Mouse (Mus musculus): ENCODE results near the gene Yif1b. TPM values are rescaled to one million over a fixed set of nuclear protein-coding genes. Genes with fewer than 3 reads are reported as not detected.

Gene Yif1b
- polyA plus RNA-seq, 1 experiment from 2014 or later: 51.2 TPM

- H3K4me3 ChIP-seq (replicated peaks): peak overlapping the region; percentile 65
- H3K36me3 ChIP-seq: no peaks in the 10 kb centered on the region
- H3K4me2 ChIP-seq: peak overlapping the region; percentile 88
- no peaks in the 10 kb centered on the region for H3K9me3 ChIP-seq (replicated peaks)
- H3K27me3 ChIP-seq: peaks cover 28% of the 10 kb centered on the region
- H3K27ac ChIP-seq: no peak overlapping the region
- DNase-seq (no peak), ATAC-seq (ENCODE audit: low read depth) (peak; percentile 19; the same call in 1 of the 2 replicates)
- 14% methylated on average over 21 of the region's 21 CpGs for WGBS (ENCODE audit: insufficient replicate concordance)
- peaks cover 29% of the 10 kb centered on the region for H3K4me1 ChIP-seq (replicated peaks)
- peak overlapping the region; percentile 53 for H3K9ac ChIP-seq
These were observed 44.0 kb downstream of the Yif1b start for GRCm38 (mm10) chr7:29282074-29282554.

DNA sequence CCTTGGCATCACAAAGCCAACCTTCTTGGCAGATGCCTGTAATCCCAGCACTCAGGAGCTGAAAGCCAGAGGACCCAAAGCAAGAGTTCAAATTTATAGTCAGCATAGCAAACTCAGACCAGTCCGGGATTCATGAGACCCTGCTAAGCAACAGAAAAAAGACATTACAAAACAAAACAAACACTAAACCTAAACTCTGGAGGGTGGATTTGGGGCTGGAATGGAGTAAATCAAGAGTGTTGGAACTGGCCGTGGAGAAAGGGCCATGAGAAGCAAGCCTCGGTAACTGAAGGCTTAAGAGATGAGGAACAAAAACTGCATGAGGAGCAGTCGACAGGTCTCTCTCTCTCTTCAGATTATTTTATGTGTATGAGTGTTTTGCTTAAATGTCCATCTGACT, 45.7 kb downstream of the Yif1b start:
- Histone ChIP-seq H3K27ac (no peak overlapping the region), H3K4me3 (replicated peaks) (no peak overlapping the region), H3K4me2 (no peak overlapping the region), H3K27me3 (peaks cover 36% of the 10 kb centered on the region), H3K36me3 (no peaks in the 10 kb centered on the region), H3K4me1 (replicated peaks) (peaks cover 33% of the 10 kb centered on the region), H3K9ac (no peak overlapping the region), H3K9me3 (replicated peaks) (no peaks in the 10 kb centered on the region)
- DNase-seq: no peak
- ATAC-seq (ENCODE audit: low read depth): no peak
- 61% methylated on average over 4 of the region's 4 CpGs for WGBS (ENCODE audit: insufficient replicate concordance)

- Histone ChIP-seq H3K36me3 (no peaks in the 10 kb centered on the region), H3K9ac (no peak overlapping the region), H3K27ac (no peak overlapping the region), H3K4me3 (replicated peaks) (no peak overlapping the region), H3K4me2 (no peak overlapping the region), H3K9me3 (replicated peaks) (no peaks in the 10 kb centered on the region), H3K27me3 (peaks cover 41% of the 10 kb centered on the region), H3K4me1 (replicated peaks) (peaks cover 40% of the 10 kb centered on the region)
- no peak for DNase-seq
- ATAC-seq (ENCODE audit: low read depth): no peak
- WGBS (ENCODE audit: insufficient replicate concordance): 75% methylated on average over 6 of the region's 6 CpGs
These were observed 46.4 kb downstream of the Yif1b start for GRCm38 (mm10) chr7:29284523-29284922.

DNA sequence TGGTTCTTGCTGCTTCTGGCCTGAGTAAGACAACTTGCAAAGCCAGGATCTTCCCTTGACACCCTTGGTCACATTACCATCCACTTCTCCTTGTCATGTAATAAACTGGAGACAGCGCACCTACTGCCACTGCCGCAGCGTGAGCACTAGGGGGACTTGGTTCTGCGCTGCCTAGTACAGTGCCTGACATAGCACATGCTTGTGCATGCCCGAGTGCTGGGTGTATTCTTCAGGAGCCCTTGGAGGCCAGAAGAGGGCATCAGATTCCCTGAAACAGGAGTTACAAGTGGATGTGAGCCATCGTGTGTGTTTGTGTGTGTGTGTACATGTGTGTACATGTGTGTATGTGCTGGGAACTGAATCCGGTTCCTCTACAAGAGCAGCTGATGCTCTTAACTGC, 49.4 kb downstream of the Yif1b start:
- Histone ChIP-seq H3K4me3 (replicated peaks) (no peak overlapping the region), H3K27me3 (peaks cover 31% of the 10 kb centered on the region), H3K36me3 (no peaks in the 10 kb centered on the region), H3K4me2 (no peak overlapping the region), H3K4me1 (replicated peaks) (peaks cover 36% of the 10 kb centered on the region), H3K9me3 (replicated peaks) (no peaks in the 10 kb centered on the region), H3K27ac (no peak overlapping the region), H3K9ac (no peak overlapping the region)
- DNase-seq: no peak
- whole genome bisulfite sequencing (ENCODE audit: insufficient replicate concordance): 74% methylated on average over 7 of the region's 7 CpGs
- ATAC-seq (ENCODE audit: low read depth): no peak

DNA sequence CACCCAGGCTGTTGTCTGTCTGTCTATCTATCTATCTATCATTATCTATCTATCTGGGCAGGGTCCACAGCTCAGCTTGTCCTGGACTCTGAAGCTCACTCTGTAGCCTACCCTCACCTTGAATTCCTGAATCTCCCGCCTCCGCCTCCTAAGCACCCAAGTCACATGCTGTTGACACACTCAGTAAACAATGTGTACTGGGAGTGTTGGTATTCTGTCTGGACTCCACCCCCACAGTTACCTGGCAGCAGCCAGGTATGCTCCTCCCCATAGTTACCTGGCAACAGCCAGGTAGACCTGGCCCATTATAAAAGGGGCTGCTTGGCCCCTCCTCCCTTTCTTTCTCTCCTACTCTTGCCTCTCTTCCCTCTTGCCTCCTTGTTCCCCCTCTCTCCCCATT, 50.0 kb downstream of the Yif1b start:
- ATAC-seq (ENCODE audit: low read depth): no peak
- no peak overlapping the region for H3K9ac ChIP-seq
- H3K27me3 ChIP-seq: peaks cover 26% of the 10 kb centered on the region
- DNase-seq: no peak
- H3K4me1 ChIP-seq (replicated peaks): peaks cover 42% of the 10 kb centered on the region
- no peak overlapping the region for H3K4me2 ChIP-seq
- no peak overlapping the region for H3K27ac ChIP-seq
- no peak overlapping the region for H3K4me3 ChIP-seq (replicated peaks)
- H3K9me3 ChIP-seq (replicated peaks): no peaks in the 10 kb centered on the region
- 72% methylated on average over 2 of the region's 2 CpGs for WGBS (ENCODE audit: insufficient replicate concordance)
- H3K36me3 ChIP-seq: no peaks in the 10 kb centered on the region

DNA sequence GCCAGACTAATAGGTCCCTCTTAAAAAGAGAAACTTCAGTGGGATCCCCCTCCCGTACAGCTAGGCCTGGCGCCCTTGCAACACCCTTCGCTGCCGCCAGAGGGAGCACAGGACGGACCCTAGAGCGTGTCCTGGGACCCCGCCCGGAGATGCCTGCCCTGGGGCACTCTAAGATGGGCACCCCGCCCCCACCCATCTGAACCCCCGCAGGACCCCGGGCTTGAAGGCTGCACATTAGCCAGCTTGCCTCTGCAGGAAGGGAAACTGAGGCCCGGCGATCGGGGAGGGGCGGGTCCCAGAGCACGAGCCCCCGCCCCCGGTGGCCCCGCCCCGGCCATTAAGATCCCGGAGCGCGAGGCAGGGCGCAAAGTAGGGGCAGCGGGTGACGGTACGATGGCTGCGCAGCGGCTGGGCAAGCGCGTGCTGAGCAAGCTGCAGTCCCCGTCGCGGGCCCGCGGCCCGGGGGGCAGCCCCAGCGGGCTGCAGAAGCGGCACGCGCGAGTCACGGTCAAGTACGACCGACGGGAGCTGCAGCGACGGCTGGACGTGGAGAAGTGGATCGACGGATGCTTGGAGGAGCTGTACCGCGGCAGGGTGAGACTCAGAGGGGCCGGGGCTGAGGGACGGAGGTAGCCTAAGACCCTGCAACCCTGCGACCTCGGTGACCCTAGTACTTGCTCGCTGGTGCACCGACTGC, 51.0 kb downstream of the Yif1b start, which contains the start of gene Ppp1r14a:
Ppp1r14a (plus strand) TSS at position 367 of the 697 bp plus-strand sequence.
- Histone ChIP-seq H3K9ac (peak within 1 kb of the TSS; percentile 55), H3K27ac (no peak within 1 kb of the TSS), H3K4me2 (peak within 1 kb of the TSS; percentile 79), H3K36me3 (no peaks in the 10 kb centered on the region), H3K4me1 (replicated peaks) (peaks cover 48% of the 10 kb centered on the region), H3K27me3 (peaks cover 29% of the 10 kb centered on the region), H3K4me3 (replicated peaks) (peak within 1 kb of the TSS; percentile 57), H3K9me3 (replicated peaks) (no peaks in the 10 kb centered on the region)
- WGBS (ENCODE audit: insufficient replicate concordance): 2% methylated on average over 59 of the region's 59 CpGs
- DNase-seq (peak; percentile 59), ATAC-seq (ENCODE audit: low read depth) (peak; percentile 54)

DNA sequence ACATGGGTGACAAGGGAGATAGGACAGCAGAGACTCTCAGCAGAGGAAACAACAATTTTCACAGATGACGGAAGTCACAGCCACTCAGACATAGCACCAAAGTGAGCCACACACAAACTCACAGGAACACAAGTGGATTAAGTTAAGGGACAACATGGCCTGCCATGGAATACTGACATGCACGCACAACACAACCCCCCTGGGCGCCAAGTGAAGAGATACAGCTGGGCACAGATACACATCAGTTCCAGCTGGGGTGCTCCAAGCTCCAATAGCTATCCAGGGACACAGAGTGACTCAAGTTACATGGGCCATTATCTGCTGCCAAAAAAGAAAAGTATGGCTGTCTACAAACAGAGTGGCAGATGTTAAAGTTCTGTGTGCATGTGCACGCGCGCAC, 51.7 kb downstream of the Yif1b start:
- H3K4me1 ChIP-seq (replicated peaks): peaks cover 41% of the 10 kb centered on the region
- H3K27me3 ChIP-seq: peaks cover 31% of the 10 kb centered on the region
- no peak overlapping the region for H3K4me3 ChIP-seq (replicated peaks)
- no peak for ATAC-seq (ENCODE audit: low read depth)
- H3K4me2 ChIP-seq: peak overlapping the region; percentile 79
- WGBS (ENCODE audit: insufficient replicate concordance): 86% methylated on average over 6 of the region's 6 CpGs
- no peak overlapping the region for H3K9ac ChIP-seq
- no peaks in the 10 kb centered on the region for H3K9me3 ChIP-seq (replicated peaks)
- no peaks in the 10 kb centered on the region for H3K36me3 ChIP-seq
- no peak for DNase-seq
- H3K27ac ChIP-seq: no peak overlapping the region

DNA sequence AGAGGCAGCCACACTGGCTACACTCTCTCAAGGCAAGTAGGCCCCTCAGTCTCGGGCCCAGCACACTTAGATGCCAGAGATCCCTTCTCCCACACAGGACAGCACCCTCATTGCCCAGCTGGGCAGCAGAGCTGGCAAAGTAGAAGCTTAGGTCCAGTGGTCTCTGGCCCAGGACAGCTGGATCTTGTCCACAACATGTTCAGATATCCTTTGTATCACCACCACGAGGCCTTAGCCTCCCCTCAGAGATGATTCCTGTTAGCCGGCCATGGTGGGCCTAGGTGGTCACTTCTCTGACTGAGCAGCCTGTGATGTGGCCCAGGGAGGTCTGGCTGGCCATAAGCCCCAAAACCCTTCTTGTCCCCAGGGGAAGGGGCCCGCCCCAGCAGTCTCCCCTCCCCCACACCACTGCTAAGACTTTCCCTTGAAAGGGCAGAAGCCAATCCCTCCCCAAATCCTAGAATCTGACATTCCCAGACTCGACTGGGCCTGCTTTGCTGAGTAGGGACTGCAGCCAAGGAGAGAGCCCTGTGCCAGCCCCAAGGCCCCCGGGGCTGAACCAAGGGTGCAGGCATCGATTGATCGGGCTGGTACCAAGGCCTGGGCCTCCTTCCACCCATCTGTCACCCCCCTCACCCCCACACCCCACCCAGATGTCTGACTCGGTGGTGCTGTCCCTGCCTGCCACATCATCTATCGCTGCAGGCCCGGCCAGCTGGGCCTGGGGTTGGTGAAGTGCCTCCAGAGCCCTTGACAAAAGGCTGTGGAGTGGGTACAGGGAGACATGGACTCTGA, 52.8 kb downstream of the Yif1b start:
- Histone ChIP-seq H3K9me3 (replicated peaks) (no peaks in the 10 kb centered on the region), H3K4me3 (replicated peaks) (no peak overlapping the region), H3K27me3 (peaks cover 31% of the 10 kb centered on the region), H3K9ac (no peak overlapping the region), H3K4me2 (no peak overlapping the region), H3K4me1 (replicated peaks) (peaks cover 40% of the 10 kb centered on the region), H3K36me3 (no peaks in the 10 kb centered on the region), H3K27ac (no peak overlapping the region)
- no peak for ATAC-seq (ENCODE audit: low read depth)
- 64% methylated on average over 11 of the region's 11 CpGs for WGBS (ENCODE audit: insufficient replicate concordance)
- no peak for DNase-seq

DNA sequence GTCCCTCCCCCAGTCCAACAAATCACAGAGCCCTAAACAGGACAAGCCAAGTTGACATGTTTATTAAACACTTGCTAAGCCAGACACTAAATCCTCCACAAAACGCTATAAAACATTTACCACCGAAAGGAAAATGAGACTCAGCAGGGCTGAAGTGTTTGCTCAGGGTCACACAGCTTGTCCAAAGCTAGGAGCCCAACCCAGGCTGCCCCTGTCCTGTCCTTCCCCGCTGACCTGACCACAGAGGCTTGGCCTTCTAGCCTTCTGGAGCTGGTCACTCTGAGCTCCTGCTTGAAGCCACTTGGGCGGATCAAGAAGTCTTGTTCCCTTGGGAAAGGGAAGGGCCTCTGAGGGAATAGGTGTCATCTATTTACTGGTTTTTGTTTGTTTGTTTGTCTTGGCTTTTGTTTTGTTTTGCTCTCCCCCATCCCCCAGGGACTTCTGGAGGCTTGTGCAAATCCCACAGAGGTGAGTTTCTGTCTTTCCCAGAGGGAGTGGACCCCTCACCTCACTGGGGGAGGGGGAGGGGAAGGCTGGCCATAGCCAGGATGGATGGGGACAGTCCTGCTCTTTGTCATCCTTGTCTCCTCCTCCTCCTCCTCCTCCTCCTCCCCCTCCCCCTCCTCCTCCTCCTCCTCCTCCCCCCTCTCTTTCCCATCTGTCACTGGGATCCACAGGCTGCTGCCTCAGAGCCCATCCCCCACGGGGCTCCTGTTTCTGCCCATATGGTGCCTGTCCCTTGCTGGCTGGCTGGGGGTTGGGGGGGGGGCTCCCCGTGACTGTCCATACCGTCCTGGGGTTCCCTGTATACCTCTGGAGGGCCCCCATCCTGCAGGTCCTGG, 53.7 kb downstream of the Yif1b start:
- H3K9me3 ChIP-seq (replicated peaks): no peaks in the 10 kb centered on the region
- peaks cover 31% of the 10 kb centered on the region for H3K27me3 ChIP-seq
- H3K36me3 ChIP-seq: no peaks in the 10 kb centered on the region
- no peak overlapping the region for H3K9ac ChIP-seq
- DNase-seq (no peak), ATAC-seq (ENCODE audit: low read depth) (no peak)
- 34% methylated on average over 6 of the region's 7 CpGs for WGBS (ENCODE audit: insufficient replicate concordance)
- H3K4me3 ChIP-seq (replicated peaks): no peak overlapping the region
- peaks cover 40% of the 10 kb centered on the region for H3K4me1 ChIP-seq (replicated peaks)
- no peak overlapping the region for H3K27ac ChIP-seq
- H3K4me2 ChIP-seq: no peak overlapping the region

GRCm38 (mm10) chr7:29292458-29293098, 54.4 kb downstream of the Yif1b start:
- H3K4me3 ChIP-seq (replicated peaks): no peak overlapping the region
- H3K9ac ChIP-seq: no peak overlapping the region
- H3K4me2 ChIP-seq: no peak overlapping the region
- H3K9me3 ChIP-seq (replicated peaks): no peaks in the 10 kb centered on the region
- 19% methylated on average over 8 of the region's 8 CpGs for WGBS (ENCODE audit: insufficient replicate concordance)
- no peaks in the 10 kb centered on the region for H3K36me3 ChIP-seq
- ATAC-seq (ENCODE audit: low read depth) (no peak), DNase-seq (no peak)
- no peak overlapping the region for H3K27ac ChIP-seq
- peaks cover 40% of the 10 kb centered on the region for H3K4me1 ChIP-seq (replicated peaks)
- peaks cover 28% of the 10 kb centered on the region for H3K27me3 ChIP-seq
